Mouse (Mus musculus) midbrain, postnatal 0 days (tissue): ENCODE measurements around the gene 4933402J07Rik. TPM values are rescaled to one million over a fixed set of nuclear protein-coding genes. Genes with fewer than 3 reads are reported as not detected.

ENCODE experiments used
- ATAC-seq: fragments of 200-750 bp; cut with Nextera tagmentation; 2 replicates; pipeline ENCODE4 v1.8.0; 2017; ENCODE audit warnings: moderate number of reproducible peaks, mild to moderate bottlenecking, moderate TSS enrichment, moderate library complexity; ENCODE audit not compliant: low FRiP score
- DNase-seq: peaks from one replicate; pipeline ENCODE4 v3.0.0-alpha.2; 2015; ENCODE audit warnings: low spot score
- H3K27ac ChIP-seq: fragments of 300-500 bp; sonication (generic); 2 replicates; pipeline ENCODE4 v1.5.1; 2014; ENCODE audit warnings: low read depth, mild to moderate bottlenecking, low read length, mixed read lengths
- H3K27me3 ChIP-seq: fragments of 300-500 bp; sonication (generic); 2 replicates; pipeline ENCODE4 v1.6.1; 2014; ENCODE audit warnings: low read length, control low read depth, mixed read lengths; ENCODE audit not compliant: insufficient read depth
- H3K36me3 ChIP-seq: fragments of 300-500 bp; sonication (generic); 2 replicates; pipeline ENCODE4 v1.6.1; 2014; ENCODE audit warnings: low read length, control low read depth, mixed read lengths; ENCODE audit not compliant: insufficient read depth
- H3K4me1 ChIP-seq: fragments of 300-500 bp; sonication (generic); 2 replicates; pipeline ENCODE4 v1.6.1; 2014; ENCODE audit warnings: mild to moderate bottlenecking, control low read depth, antibody characterized with exemption, low read length, mixed read lengths; ENCODE audit not compliant: insufficient read depth
- H3K4me2 ChIP-seq: fragments of 300-500 bp; sonication (generic); 2 replicates; pipeline ENCODE4 v1.6.1; 2014; ENCODE audit warnings: low read depth, mild to moderate bottlenecking, low read length, mixed read lengths; ENCODE audit not compliant: poor library complexity, severe bottlenecking
- H3K4me3 ChIP-seq: fragments of 300-500 bp; sonication (generic); 2 replicates; pipeline ENCODE4 v1.5.1; 2014; ENCODE audit warnings: low read depth, mild to moderate bottlenecking, low read length, moderate library complexity
- H3K9ac ChIP-seq: fragments of 300-500 bp; sonication (generic); replicated peaks from 2 replicates; pipeline ENCODE4 v1.6.1; 2014; ENCODE audit warnings: mild to moderate bottlenecking, low read length, moderate library complexity, mixed read lengths; ENCODE audit not compliant: poor library complexity, severe bottlenecking
- H3K9me3 ChIP-seq: fragments of 300-500 bp; sonication (generic); 2 replicates; pipeline ENCODE4 v1.6.1; 2016; ENCODE audit warnings: low read length, control low read depth
- CTCF ChIP-seq: IDR thresholded peaks from 2 replicates; pipeline ENCODE4 v1.5.1; 2016; ENCODE audit warnings: antibody characterized with exemption, mild to moderate bottlenecking
- WGBS: fragments of 180-500 bp; shearing (Covaris S2); extraction: QIAGEN DNeasy Blood & Tissue Kit; methylation state at CpG from one replicate; pipeline ENCODE4 v1.1.7; 2014; 5-methylcytosine and 5-hydroxymethylcytosine counted together
- polyA plus RNA-seq: library from polyadenylated mRNA; unstranded; fragments of >200 nt; fragmentation: Nextera tagmentation; extraction: Ambion mirVana; gene quantifications from 2 replicates; pipeline ENCODE4 v1.2.1, GENCODE M21; 2015
- total RNA-seq: library from RNA; depleted of rRNA; stranded (reverse); fragments of >200 nt; gene quantifications from 2 replicates; pipeline ENCODE4 v1.2.3, GENCODE M21; 2014

4933402J07Rik gene
- total and polyA plus RNA-seq, 2 experiments from 2014 or later, result not detected

- Histone ChIP-seq H3K4me3 (no peak overlapping the region), H3K4me1 (peaks cover 2% of the 10 kb centered on the region), H3K27me3 (peaks cover 3% of the 10 kb centered on the region; the same call in 1 of the 2 replicates), H3K27ac (no peak overlapping the region), H3K9me3 (no peaks in the 10 kb centered on the region), H3K9ac (no peak overlapping the region), H3K36me3 (no peaks in the 10 kb centered on the region), H3K4me2 (peak overlapping the region; percentile 33)
- WGBS, result 32% methylated on average over 13 of the region's 13 CpGs
- ATAC-seq (no peak), DNase-seq (no peak)
- TF ChIP-seq CTCF, result no peak
Observed at GRCm38 (mm10) chr8:87569706-87570563, 6.3 kb downstream of the 4933402J07Rik start.

- H3K4me1 ChIP-seq, result peaks cover 2% of the 10 kb centered on the region
- 6% methylated on average over 8 of the region's 8 CpGs for WGBS
- H3K4me2 ChIP-seq, result peak overlapping the region; percentile 33
- no peak for TF ChIP-seq CTCF
- ATAC-seq (no peak), DNase-seq (no peak)
- H3K4me3 ChIP-seq, result no peak overlapping the region
- peaks cover 3% of the 10 kb centered on the region; the same call in 1 of the 2 replicates for H3K27me3 ChIP-seq
- no peaks in the 10 kb centered on the region for H3K36me3 ChIP-seq
- H3K9me3 ChIP-seq, result no peaks in the 10 kb centered on the region
- H3K27ac ChIP-seq, result no peak overlapping the region
- no peak overlapping the region for H3K9ac ChIP-seq
Observed at GRCm38 (mm10) chr8:87570564-87570855, 6.9 kb downstream of the 4933402J07Rik start.

- H3K4me1 ChIP-seq, result peaks cover 2% of the 10 kb centered on the region
- no peak for ATAC-seq
- 16% methylated on average over 7 of the region's 7 CpGs for WGBS
- no peak overlapping the region for H3K9ac ChIP-seq
- peak; percentile 17 for DNase-seq
- peak; percentile 58 for TF ChIP-seq CTCF
- H3K9me3 ChIP-seq, result no peaks in the 10 kb centered on the region
- no peak overlapping the region for H3K4me3 ChIP-seq
- H3K36me3 ChIP-seq, result no peaks in the 10 kb centered on the region
- H3K4me2 ChIP-seq, result peak overlapping the region; percentile 33; the same call in 1 of the 2 replicates
- no peak overlapping the region for H3K27ac ChIP-seq
- peaks cover 3% of the 10 kb centered on the region; the same call in 1 of the 2 replicates for H3K27me3 ChIP-seq
Observed at GRCm38 (mm10) chr8:87570880-87571279, 7.2 kb downstream of the 4933402J07Rik start.

GRCm38 (mm10) chr8:87594272-87594671 is 30.6 kb downstream of the 4933402J07Rik start:
- 0% methylated on average over 2 of the region's 2 CpGs for WGBS
- ATAC-seq (peak; percentile 38; the same call in 1 of the 2 replicates), DNase-seq (peak; percentile 79)
- TF ChIP-seq CTCF, result peak; percentile 96
- Histone ChIP-seq H3K27ac (no peak overlapping the region), H3K9ac (no peak overlapping the region), H3K9me3 (no peaks in the 10 kb centered on the region), H3K36me3 (no peaks in the 10 kb centered on the region), H3K4me3 (no peak overlapping the region), H3K4me2 (no peak overlapping the region), H3K27me3 (no peaks in the 10 kb centered on the region), H3K4me1 (no peaks in the 10 kb centered on the region)

- no peaks in the 10 kb centered on the region for H3K9me3 ChIP-seq
- WGBS, result 76% methylated on average over 2 of the region's 2 CpGs
Observed at GRCm38 (mm10) chr8:87602731-87603130, 39.1 kb downstream of the 4933402J07Rik start.

GRCm38 (mm10) chr8:87609110-87609509 is 45.5 kb downstream of the 4933402J07Rik start:
- Histone ChIP-seq H3K4me1 (no peaks in the 10 kb centered on the region), H3K4me2 (no peak overlapping the region), H3K27ac (no peak overlapping the region), H3K9ac (no peak overlapping the region), H3K27me3 (no peaks in the 10 kb centered on the region), H3K9me3 (no peaks in the 10 kb centered on the region), H3K4me3 (no peak overlapping the region), H3K36me3 (no peaks in the 10 kb centered on the region)
- no peak for TF ChIP-seq CTCF
- DNase-seq (no peak), ATAC-seq (no peak)
- WGBS, result 92% methylated on average over 7 of the region's 7 CpGs

More at GRCm38 (mm10) chr8:87602731-87603130, 39.1 kb downstream of the 4933402J07Rik start:
- H3K36me3 ChIP-seq, result no peaks in the 10 kb centered on the region
- H3K27me3 ChIP-seq, result no peaks in the 10 kb centered on the region
- no peak overlapping the region for H3K4me2 ChIP-seq
- no peak overlapping the region for H3K27ac ChIP-seq
- no peak overlapping the region for H3K9ac ChIP-seq
- TF ChIP-seq CTCF, result no peak
- H3K4me3 ChIP-seq, result no peak overlapping the region
- no peaks in the 10 kb centered on the region for H3K4me1 ChIP-seq
- no peak for DNase-seq
- no peak for ATAC-seq
